Mouse (Mus musculus) thymus, postnatal 36 days (tissue): ENCODE measurements around the gene Stx2.
A peak's percentile ranks its signal among the peaks of the same experiment; 100 is the strongest.

Source experiments
- DNase-seq, 2 experiments: peaks; one replicate each; pipeline ENCODE4 v3.0.0; 2022; ENCODE audit warnings: mixed read lengths in 2 of 2

The Stx2 gene

DNA sequence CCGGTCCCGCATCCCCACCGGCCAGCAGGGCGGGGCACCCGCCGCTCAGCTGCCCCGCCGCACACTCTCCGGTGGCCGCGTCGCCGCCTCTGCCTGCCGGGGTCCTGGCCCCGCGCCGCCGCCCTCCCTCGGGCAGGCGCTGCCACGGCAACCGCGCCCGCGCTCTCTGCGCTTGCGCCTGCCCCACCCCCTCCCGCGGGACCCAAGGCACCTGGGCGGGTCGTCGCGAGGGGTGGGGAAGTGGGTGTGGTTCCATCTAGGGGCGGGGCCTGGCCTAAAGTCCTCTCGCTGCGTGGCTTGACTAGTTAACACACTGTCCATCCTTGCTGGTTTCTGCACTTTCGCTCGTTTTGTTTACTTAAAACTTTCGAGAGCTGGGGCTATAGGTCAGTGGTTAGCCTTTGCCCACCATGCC, at the start of gene Stx2:
Gene Stx2, minus strand, starts transcription at position 163 of the 415 bp plus-strand sequence.
- DNase-seq: peak; percentile 92 to 94

DNA sequence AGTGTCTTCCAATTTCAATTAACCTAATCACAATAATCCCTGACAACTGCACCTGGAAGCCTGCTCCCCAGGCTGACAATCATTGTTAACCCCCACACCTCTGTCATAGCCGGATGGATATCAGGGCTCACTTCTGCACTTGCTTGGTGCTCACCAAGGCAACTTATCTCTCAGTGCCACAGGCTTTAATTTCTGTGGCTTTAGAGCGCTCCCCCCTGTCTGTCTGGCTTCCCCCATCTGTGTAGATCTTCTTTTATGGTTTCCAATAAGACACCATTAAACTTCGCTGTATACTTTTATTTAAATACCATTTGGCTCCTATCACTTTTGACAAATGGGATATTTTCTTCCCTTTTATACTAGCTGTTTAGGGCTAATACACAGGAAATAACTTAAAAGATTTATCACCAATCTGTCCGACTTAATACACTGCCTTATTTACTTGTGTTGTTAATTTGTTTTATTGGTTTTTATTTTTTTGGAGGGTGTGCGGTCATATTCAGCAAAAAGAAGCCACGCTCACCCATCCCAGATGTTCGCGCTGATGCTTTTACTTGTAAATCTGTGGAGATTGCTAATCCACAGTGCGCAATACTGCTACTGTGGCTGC, 46.4 kb upstream of the Stx2 start:
- DNase-seq: no peak

DNA sequence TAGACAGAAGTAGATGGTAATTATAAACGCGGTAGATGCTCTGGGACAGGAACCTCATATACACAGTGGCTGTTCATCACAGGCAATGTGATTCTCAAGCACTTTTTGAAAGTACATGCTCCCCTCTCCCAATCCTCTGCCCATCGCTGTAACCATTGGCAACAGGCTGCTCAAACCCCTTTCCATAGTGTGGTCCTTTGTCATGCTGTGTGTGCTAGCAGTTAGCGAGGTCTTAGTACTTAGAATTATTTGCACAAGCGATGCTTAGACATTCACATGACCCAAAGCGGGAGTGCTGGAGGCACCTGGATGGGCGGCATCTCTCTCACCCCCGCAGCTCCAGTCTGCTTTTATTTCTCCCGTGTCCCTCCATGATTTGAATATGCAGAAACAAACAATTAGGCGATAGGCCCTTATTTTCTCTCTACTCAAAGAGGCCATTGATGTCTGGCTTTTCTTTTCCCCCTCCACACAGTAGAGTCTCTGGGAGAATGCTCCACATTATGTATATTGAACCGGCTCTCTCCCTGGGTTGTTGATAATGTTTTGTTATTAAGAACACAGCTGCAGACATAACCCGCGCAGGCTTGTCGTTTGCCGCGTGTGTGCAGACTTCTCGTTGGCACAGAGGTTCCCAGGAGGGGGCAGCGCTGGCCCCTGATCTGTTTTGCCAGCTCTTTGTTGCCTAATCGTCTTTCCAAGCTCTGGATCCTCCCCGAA, 44.4 kb upstream of the Stx2 start:
- DNase-seq: no peak

DNA sequence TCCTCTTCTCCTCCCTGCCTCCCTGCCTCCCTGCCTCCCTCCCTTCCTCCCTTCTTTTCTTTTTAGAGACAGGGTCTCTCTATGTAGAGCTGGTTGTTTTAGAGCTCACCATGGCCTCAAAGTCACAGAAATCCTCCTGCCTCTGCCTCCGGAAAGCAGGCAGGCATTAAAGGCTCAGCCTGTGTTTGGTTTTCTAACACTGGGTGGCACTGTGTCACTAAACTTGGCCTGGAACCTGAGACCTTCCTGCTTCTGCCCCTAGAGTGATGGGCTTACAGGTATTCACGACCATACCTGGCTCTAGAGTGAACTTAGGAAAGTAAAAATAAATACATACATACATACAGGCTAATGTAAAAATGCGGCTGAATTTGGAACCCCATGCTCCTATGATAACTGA, 43.5 kb upstream of the Stx2 start:
- no peak for DNase-seq

DNA sequence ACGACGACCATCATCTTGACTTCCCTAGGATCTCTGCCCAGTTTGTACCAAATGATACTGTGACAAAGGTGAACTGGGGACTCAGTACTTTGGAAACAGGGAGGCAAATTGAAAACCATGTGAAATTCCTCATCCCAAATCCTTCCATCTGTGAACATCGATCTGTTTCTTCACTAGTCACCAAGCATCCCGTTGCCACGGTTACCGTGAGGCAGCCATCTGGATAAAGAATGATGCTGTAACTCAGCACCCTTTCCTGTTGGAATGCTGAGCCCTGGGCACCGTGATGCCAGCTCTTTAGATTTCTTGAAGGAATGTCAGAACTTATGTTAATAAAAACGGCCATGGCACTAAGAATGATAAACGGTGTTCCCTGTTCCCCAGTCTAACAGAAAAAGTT, 41.0 kb upstream of the Stx2 start:
- DNase-seq: no peak

DNA sequence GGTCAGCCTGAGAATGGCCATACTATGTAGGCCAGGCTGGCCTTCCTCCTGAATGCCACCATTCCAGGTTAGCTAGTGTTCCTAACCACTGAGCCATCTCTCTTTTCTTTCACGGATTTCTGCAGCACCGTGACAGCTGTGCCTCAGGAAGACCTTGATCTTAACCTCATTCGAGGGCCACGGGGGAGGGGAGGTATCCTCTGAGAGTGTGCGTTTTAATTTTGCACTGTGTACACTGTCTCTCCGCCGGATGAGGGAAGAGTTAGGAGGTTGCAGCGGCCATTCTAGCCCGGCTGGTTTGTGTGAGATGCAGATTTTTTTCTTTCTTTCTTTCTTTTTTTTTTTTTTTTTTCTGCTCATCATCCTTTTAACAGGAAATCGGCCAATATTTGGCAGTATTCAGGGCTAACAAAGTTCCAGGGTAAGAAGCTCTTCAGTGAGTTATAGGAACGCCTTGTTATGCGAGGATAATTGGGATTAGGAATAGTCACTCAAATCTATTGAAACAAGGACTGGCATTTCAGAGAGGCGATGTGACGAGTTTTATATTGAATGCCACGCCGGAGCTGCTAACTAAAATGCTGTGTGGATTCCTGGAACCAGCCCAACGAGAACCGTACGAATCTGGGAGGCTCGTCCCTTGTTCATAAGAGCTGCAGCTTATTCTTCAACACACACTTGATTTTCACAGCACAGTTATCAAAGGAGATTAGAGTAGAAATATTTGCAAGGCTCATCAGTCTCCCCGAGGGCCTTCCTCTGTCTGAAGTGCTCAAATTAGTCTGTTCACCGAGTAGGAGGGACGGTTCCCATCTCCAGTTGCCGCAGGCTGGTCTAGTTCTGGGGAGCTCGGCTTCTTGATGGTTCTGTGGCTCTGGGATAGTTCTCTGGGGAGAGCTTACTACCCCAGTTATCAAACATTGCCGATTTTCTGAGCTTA, 37.5 kb upstream of the Stx2 start:
- peak; percentile 15 to 39 for DNase-seq

DNA sequence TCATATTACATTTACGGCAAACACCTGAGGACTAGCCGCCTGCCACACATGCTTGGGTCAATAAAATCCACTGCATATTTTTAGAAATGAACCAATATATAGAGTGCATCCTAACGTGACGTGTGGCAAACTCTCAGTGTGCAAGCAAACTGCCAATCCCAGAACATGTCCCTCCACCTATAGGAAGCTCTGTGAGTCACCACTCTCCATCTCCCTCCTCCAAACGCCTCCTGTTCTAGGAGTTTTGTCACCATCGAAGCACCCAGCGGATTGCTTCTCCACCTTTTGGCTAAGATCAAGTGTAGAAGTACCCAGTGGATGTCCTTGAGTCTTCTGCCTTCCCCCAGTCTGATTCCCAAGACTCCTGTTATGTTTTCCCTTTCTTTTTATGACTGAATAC, 29.4 kb upstream of the Stx2 start:
- DNase-seq: no peak

DNA sequence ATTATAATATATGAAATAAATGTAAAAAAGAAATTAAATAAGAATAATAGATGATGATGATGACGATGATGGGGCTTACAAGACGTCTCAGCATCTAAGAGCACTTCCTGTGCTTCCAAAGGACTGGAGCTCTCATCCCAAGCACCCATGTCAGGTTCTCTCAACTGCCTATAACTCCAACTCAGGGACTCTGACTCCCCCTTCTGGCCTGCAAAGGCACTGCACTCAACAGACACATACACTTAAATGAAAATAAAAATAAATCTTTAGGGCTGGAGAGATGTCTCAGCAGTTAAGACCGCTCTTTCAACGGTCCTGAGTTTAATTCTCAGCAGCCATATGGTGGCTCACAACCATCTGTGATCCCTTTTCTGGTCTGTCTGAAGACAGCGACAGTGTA, 28.3 kb upstream of the Stx2 start:
- no peak for DNase-seq

DNA sequence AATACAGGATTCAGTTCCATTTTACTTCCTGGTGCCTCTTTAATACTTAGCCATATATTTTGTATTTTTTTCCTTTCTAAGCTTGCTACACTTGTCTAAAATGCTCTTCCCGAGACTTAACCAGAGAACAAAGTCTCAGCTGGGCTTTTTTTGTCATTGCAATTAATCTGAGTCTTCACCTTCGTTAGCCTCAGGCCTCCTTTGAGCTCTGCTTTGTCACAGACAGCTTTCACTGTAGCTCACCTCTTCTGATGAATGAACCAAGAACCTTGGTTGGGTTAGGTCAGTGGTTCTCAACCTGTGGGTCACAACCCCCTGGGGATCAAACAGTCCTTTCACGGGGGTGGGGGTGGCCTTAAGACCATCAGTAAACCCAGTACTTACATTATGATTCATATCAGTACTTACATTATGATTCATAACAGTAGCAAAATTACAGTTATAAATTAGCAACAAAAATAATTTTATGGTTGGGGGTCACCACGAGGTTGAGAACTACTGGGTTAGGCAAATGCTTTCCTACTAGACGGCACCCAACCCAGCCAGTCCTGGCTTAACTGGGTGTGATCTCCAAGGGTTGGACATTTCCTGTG, 20.9 kb upstream of the Stx2 start:
- no peak for DNase-seq

DNA sequence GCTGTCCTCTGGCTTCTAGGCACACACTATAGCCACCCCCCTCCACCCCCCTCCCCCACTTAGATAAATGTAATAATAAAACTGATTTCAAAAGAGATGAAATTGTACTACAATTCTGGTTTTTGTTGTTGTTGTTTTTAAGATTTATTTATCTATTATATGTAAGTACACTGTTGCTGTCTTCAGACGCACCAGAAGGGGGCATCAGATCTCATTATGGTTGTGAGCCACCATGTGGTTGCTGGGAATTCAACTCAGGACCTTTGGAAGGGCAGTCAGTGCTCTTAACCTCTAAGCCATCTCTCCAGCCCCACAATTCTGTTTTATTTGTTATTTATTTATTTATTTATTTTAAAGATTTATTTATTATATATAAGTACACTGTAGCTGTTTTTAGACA, 18.3 kb upstream of the Stx2 start:
- DNase-seq: no peak

DNA sequence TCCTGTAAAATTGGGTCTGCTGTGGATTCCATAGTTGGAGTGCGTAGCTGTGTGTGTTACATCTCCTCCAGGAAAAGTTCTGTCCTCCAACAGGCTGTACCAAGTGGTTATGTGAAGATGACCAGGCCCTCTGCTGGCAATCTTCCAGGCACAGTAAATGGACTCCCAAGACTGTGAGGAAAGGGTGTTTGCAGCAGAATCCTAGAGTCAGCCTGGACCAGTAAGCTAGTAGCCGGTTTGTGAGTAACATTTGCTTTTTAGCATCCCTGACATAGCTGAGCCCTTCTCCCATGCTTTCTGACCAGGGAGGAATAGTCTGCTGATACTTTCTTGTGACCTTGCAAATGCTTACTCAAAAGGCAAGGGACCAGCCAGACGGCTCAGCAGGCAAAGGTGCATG, 17.8 kb upstream of the Stx2 start:
- no peak for DNase-seq

DNA sequence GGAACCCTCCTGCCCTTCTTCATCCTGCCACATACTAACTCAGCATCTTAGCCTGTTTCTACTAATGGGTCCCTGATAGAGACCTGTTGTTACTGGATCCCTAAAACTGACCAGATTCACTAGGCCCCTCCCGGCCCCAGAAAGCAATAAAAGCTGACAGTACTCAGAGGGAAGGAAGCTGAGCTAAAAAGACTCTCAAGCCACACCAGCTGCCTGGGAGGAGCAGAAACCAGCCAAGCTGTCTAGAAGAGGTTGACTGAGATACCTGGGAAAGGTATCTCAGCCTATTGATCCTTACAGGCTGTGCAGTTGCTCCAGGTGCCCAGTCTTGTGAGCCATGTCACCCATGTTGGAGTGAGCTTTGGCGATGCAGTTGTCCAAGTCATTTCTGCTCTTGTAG, 17.4 kb upstream of the Stx2 start:
- DNase-seq: no peak

DNA sequence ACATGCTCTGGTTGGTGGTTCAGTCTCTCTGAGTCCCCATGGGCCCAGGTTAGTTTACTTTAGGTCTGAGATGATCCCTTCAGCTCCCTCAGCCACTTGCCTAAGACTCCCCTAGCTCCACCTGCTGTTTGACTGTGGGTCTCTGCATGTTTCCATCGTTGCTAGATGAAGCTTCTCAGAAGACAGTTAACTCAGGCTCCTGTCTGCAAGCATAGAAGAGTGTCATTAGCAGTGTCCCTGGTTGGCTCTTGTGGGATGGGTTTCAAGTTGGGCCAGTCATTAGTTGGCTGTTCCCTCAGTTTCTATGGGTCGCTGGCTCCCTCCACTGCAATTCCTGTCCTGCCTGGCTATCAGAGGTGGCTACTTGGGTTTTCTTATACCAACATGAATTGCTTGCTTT, 16.7 kb upstream of the Stx2 start:
- no peak for DNase-seq

DNA sequence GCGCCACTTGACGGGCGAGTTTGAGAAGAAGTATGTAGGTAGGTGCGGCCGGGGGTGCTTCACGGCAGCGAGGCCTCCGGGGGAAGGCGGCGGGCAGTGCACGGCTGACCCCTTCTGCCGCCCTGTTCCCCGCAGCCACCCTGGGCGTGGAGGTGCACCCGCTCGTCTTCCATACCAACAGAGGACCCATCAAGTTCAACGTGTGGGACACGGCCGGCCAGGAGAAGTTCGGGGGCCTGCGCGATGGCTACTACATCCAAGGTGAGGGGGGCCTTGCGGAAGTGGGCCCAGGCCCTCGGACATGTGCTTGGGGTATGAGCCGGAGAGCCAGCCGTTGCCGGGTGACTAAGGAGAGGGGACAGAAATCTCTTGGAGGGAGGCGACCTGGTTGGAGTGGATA, 12.4 kb upstream of the Stx2 start:
- peak in 1 of 2 experiments; percentile 27 for DNase-seq

DNA sequence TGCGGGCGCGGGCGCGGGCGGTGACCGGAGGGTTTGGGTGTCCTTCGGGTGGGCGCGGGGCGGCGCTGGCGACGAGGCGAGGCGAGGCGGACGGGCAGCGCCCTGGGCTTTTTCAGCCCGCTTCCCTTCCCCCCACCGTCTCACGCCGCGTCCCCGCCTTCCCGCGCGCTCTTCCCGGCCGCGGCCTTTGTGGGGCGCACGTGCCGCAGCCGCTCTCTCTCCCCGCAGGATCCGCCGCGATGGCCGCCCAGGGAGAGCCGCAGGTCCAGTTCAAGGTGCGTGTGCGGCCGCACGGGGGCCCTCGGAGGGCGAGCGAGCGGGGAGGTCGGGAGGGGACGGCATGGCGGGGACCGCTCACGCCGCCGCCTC, 11.9 kb upstream of the Stx2 start:
- no peak for DNase-seq

DNA sequence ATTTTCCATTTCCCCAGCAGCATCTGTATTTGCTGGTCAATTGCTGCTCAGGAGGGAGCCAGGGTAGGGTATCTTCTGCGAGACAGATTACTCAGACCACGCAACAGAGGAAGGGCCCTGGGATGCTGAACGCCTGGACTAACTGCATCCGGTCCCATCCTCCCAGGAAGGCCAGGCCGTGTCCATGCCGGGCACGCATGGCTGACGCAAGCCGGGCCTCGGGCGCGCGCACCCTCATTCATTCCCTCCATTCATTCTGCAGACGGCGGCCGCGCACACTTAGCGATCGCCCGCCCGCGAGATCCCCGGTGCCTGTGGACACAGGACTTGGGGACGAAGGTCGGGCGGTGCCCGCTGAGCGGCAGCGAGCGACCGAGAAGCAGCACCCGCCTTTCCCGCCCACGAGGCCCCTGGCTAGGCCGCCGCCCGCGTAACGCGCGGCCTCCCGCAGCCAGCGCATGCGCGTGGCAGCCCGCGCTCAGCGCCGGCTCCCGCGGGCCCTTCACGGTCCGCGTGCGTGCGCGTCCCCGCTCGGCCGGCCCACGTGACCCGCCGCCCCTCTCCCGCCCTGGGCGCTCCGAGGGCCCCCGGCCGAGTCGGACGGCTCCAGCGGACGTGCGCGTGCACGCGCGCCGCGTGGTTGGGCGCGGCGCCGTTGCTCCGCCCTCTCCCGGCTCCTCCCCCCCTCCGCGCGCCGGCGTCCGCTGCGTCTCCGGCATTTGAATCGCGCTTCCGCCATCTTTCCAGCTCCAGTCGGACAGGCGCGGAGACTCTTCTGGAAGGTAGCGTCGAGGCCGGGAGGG, 11.3 kb upstream of the Stx2 start, which contains the start of gene Ran:
Gene Ran, plus strand, starts transcription at position 573 of the 803 bp plus-strand sequence.
- DNase-seq: peak; percentile 95 to 96

DNA sequence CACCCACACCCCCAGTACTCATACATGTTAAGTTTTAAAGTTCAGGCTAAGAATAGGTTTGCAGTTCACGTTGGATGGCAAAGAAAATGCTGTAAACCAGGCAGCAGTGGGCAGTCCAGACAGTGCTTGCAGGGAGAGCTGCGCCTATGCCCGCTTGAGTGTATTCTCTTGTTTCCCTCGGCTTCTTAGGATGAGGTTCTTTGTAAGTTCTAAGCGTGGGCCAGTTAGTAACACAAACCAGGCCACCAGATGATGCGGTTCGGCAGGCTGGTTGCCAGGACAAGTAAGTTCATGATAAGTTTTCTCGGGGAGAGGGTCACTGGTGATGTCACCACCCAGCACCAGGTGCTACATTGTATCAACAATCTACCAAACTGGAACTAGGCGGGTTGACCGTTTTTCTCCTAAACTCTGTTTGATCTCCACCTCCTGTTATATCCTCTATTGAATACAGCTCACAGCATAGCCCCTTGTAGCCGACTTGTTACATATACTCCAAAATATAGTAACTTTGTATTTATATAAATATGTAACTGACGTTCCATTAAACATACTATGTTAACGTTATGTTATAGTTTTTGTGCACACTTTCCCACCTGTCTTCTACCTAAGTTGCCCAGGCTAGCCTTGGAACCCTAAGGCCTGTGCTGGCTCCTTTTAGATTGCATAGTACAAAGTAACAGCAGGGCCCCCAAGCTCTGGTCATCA, 10.6 kb upstream of the Stx2 start:
- no peak for DNase-seq

DNA sequence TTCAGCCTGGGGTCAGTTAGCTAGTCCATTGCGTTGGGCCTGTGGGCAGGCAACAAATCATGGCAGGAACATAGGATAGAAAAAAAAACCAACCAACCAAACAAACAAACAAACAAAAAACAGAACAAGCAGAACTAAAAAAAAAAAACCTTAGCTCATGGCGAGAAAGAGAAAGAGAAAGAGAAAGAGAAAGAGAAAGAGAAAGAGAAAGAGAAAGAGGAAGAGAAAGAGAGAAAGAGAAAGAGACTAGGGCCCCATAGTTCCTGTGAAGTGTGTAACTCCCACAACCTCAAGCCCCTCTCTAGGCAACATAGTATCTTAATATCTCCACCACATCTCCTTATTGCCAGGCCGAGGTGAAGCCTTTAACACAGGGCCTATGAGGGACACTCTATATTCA, 8.0 kb upstream of the Stx2 start:
- no peak for DNase-seq

DNA sequence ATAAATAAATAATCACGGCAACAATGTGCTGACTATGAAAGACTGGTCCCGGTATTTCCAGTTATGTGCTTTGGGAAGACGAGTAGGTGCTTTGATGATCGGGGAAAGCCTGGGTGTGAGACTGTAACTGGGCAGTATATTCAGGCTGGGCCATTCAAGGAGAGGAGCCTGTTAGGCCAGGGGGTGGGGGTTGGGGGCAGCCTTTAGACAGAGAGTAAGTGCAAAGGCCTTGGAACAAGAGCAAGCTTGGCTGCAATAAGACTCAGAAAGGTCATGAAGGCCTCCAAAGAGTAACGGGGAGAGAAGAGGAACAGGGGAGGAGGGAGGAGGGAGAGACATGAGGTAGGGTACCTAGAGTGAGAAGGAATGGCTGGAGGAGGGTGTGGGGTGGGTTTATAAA, 7.2 kb upstream of the Stx2 start:
- DNase-seq: no peak

DNA sequence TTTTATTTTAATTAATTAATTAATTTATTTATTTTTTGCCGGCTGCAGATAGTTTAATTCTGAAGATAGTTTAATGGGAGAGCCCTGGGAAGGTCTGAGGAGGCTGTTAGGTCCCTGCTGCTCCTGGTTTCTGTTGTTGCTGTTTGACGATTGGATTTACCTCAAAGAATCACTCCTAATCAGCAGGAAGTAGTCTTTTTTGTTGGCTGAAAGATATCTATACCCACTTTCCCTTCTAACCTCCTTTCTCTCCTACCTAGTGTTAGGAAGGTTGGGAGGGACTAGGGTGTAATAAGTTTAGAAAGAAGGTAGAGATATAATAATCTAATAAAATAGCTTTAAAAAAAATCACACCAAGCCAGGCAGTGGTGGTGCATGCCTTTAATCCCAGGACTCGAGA, 6.6 kb upstream of the Stx2 start:
- no peak for DNase-seq

DNA sequence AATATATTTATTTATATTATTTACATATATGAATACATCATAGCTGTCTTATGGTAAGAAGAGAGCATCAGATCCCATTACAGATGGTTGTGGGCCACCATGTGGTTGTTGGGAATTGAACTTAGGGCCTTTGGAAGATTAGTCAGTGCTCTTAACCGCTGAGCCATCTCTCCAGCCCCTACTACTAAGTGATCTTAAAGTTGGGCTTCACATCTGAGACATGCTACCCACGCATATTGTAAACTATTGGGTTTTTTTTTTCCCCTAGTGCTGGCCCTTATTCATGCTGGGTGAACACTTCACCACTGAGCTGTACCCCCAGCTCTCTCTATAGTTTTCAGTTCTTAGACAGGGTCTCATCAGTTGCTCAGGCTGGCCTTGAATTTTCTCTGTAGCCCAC, 2.6 kb upstream of the Stx2 start:
- DNase-seq: no peak

DNA sequence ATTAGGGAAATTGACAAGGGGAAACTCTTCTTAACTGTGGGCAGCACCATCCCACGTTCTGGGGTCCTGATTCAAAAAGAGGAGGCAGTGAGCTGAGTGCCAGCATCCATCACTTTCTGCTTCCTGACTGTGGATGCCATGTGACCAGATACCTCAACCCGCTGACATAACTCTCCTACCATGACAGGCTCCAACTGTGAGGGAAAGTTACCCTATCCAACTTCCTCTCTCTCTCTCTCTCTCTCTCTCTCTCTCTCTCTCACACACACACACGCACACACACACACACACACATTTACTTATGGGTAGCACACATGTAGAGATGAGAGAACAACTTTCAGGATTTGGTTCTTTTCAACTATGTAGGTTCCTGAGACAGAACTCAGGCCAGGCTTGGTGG, 1.2 kb upstream of the Stx2 start:
- no peak for DNase-seq
